Mouse (Mus musculus): Measurements from ENCODE around the gene Tex37. TPM values are rescaled to one million over a fixed set of nuclear protein-coding genes. Genes with fewer than 3 reads are reported as not detected.

The Tex37 gene
- polyA plus RNA-seq, 1 experiment = not detected

GRCm38 (mm10) chr6:70872570-70872969 lies 46.2 kb downstream of the Tex37 start:
- DNase-seq (ENCODE audit: low read depth in 1 of 2, low spot score in 2 of 2) = no peak
- Histone ChIP-seq H3K27ac (ENCODE audit: insufficient read depth, low read length) (no peak overlapping the region; the same call in 1 of the 2 replicates), H3K27me3 (ENCODE audit: control insufficient read depth, insufficient read depth, low read length) (no peaks in the 10 kb centered on the region), H3K4me3 (ENCODE audit: extremely low read depth, insufficient read depth, insufficient read length) (no peak overlapping the region), H3K4me1 (ENCODE audit: control insufficient read depth, insufficient read depth, insufficient read length) (peaks cover 19% of the 10 kb centered on the region; the same call in 1 of the 2 replicates), H3K36me3 (ENCODE audit: control insufficient read depth, insufficient read depth, low read length) (peaks cover 2% of the 10 kb centered on the region; the same call in 1 of the 2 replicates)
- no peak for TF ChIP-seq CTCF (IDR thresholded peaks at IDR 0.05; ENCODE audit: extremely low read depth, insufficient read depth, insufficient read length, insufficient replicate concordance)
- TF ChIP-seq POLR2A (IDR thresholded peaks at IDR 0.05; ENCODE audit: low read depth, low read length) = no peak
- WGBS = 88% methylated on average over 7 of the region's 7 CpGs

- peaks cover 19% of the 10 kb centered on the region; the same call in 1 of the 2 replicates for H3K4me1 ChIP-seq (ENCODE audit: control insufficient read depth, insufficient read depth, insufficient read length)
- no peaks in the 10 kb centered on the region; the same call in 1 of the 2 replicates for H3K36me3 ChIP-seq (ENCODE audit: control insufficient read depth, insufficient read depth, low read length)
- no peaks in the 10 kb centered on the region for H3K27me3 ChIP-seq (ENCODE audit: control insufficient read depth, insufficient read depth, low read length)
- H3K4me3 ChIP-seq (ENCODE audit: extremely low read depth, insufficient read depth, insufficient read length) = peak overlapping the region; percentile 27; the same call in 1 of the 2 replicates
- H3K27ac ChIP-seq (ENCODE audit: insufficient read depth, low read length) = peak overlapping the region; percentile 78
- TF ChIP-seq POLR2A (IDR thresholded peaks at IDR 0.05; ENCODE audit: low read depth, low read length) (no peak), CTCF (IDR thresholded peaks at IDR 0.05; ENCODE audit: extremely low read depth, insufficient read depth, insufficient read length, insufficient replicate concordance) (no peak)
- DNase-seq (ENCODE audit: low read depth in 1 of 2, low spot score in 2 of 2) = peak in 1 of 2 experiments; percentile 70
- 43% methylated on average over 10 of the region's 10 CpGs for WGBS
Observed at GRCm38 (mm10) chr6:70872128-70872527, 46.6 kb downstream of the Tex37 start.

DNA sequence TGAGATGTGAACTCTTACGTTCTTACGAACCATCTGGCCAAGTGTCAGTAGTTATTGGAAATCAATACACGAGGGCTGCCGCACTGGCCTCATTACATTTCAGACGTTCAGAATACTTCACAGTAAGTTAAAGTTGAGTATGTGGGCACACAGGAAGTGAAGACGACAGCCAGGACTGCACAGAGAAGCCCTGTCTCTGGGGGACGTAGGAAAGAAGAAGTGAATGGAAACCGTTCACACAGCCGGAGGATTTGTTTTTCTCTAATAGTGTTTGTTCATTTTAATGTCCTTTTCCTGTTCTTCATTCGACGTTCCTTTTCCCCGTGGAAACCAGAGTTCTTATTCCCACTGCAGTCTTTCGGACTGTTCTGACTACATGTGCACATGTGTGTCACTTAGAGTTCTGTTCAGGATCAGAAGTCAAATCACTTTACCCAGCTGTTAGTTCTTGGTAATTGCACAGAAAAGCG lies 47.2 kb downstream of the Tex37 start:
- 20% methylated on average over 14 of the region's 14 CpGs for WGBS
- H3K27ac ChIP-seq (ENCODE audit: insufficient read depth, low read length) = peak overlapping the region; percentile 78

GRCm38 (mm10) chr6:70867297-70867696 lies 51.4 kb downstream of the Tex37 start:
- Histone ChIP-seq H3K27ac (ENCODE audit: insufficient read depth, low read length) (no peak overlapping the region), H3K36me3 (ENCODE audit: control insufficient read depth, insufficient read depth, low read length) (no peaks in the 10 kb centered on the region), H3K4me1 (ENCODE audit: control insufficient read depth, insufficient read depth, insufficient read length) (peaks cover 25% of the 10 kb centered on the region; the same call in 1 of the 2 replicates), H3K4me3 (ENCODE audit: extremely low read depth, insufficient read depth, insufficient read length) (no peak overlapping the region), H3K27me3 (ENCODE audit: control insufficient read depth, insufficient read depth, low read length) (no peaks in the 10 kb centered on the region)
- 94% methylated on average over 9 of the region's 9 CpGs for WGBS
- DNase-seq (ENCODE audit: low read depth in 1 of 2, low spot score in 2 of 2) = no peak
- no peak for TF ChIP-seq CTCF (IDR thresholded peaks at IDR 0.05; ENCODE audit: extremely low read depth, insufficient read depth, insufficient read length, insufficient replicate concordance)
- no peak for TF ChIP-seq POLR2A (IDR thresholded peaks at IDR 0.05; ENCODE audit: low read depth, low read length)

More for the DNA sequence above, 47.2 kb downstream of the Tex37 start:
- H3K36me3 ChIP-seq (ENCODE audit: control insufficient read depth, insufficient read depth, low read length) = no peaks in the 10 kb centered on the region
- no peaks in the 10 kb centered on the region for H3K27me3 ChIP-seq (ENCODE audit: control insufficient read depth, insufficient read depth, low read length)
- H3K4me3 ChIP-seq (ENCODE audit: extremely low read depth, insufficient read depth, insufficient read length) = no peak overlapping the region
- DNase-seq (ENCODE audit: low read depth in 1 of 2, low spot score in 2 of 2) = peak; percentile 27 to 58
- peaks cover 19% of the 10 kb centered on the region; the same call in 1 of the 2 replicates for H3K4me1 ChIP-seq (ENCODE audit: control insufficient read depth, insufficient read depth, insufficient read length)
- TF ChIP-seq POLR2A (IDR thresholded peaks at IDR 0.05; ENCODE audit: low read depth, low read length) = no peak
- TF ChIP-seq CTCF (IDR thresholded peaks at IDR 0.05; ENCODE audit: extremely low read depth, insufficient read depth, insufficient read length, insufficient replicate concordance) = no peak

GRCm38 (mm10) chr6:70866761-70867160 lies 52.0 kb downstream of the Tex37 start:
- Histone ChIP-seq H3K4me3 (ENCODE audit: extremely low read depth, insufficient read depth, insufficient read length) (no peak overlapping the region), H3K36me3 (ENCODE audit: control insufficient read depth, insufficient read depth, low read length) (no peaks in the 10 kb centered on the region), H3K27ac (ENCODE audit: insufficient read depth, low read length) (no peak overlapping the region), H3K4me1 (ENCODE audit: control insufficient read depth, insufficient read depth, insufficient read length) (peaks cover 25% of the 10 kb centered on the region; the same call in 1 of the 2 replicates), H3K27me3 (ENCODE audit: control insufficient read depth, insufficient read depth, low read length) (no peaks in the 10 kb centered on the region)
- 85% methylated on average over 5 of the region's 5 CpGs for WGBS
- TF ChIP-seq POLR2A (IDR thresholded peaks at IDR 0.05; ENCODE audit: low read depth, low read length) (no peak), CTCF (IDR thresholded peaks at IDR 0.05; ENCODE audit: extremely low read depth, insufficient read depth, insufficient read length, insufficient replicate concordance) (no peak)
- no peak for DNase-seq (ENCODE audit: low read depth in 1 of 2, low spot score in 2 of 2)

- TF ChIP-seq POLR2A (IDR thresholded peaks at IDR 0.05; ENCODE audit: low read depth, low read length) = no peak
- no peak for TF ChIP-seq CTCF (IDR thresholded peaks at IDR 0.05; ENCODE audit: extremely low read depth, insufficient read depth, insufficient read length, insufficient replicate concordance)
- Histone ChIP-seq H3K36me3 (ENCODE audit: control insufficient read depth, insufficient read depth, low read length) (peaks cover 3% of the 10 kb centered on the region), H3K27ac (ENCODE audit: insufficient read depth, low read length) (peak overlapping the region; percentile 63; the same call in 1 of the 2 replicates)
Observed at GRCm38 (mm10) chr6:70864285-70864684, 54.4 kb downstream of the Tex37 start.

More at GRCm38 (mm10) chr6:70864285-70864684, 54.4 kb downstream of the Tex37 start:
- H3K4me3 ChIP-seq (ENCODE audit: extremely low read depth, insufficient read depth, insufficient read length) = no peak overlapping the region
- H3K4me1 ChIP-seq (ENCODE audit: control insufficient read depth, insufficient read depth, insufficient read length) = peaks cover 15% of the 10 kb centered on the region; the same call in 1 of the 2 replicates
- 40% methylated on average over 6 of the region's 6 CpGs for WGBS
- no peaks in the 10 kb centered on the region for H3K27me3 ChIP-seq (ENCODE audit: control insufficient read depth, insufficient read depth, low read length)
- peak in 1 of 2 experiments; percentile 25 for DNase-seq (ENCODE audit: low read depth in 1 of 2, low spot score in 2 of 2)

Other genes starting within 250 kb of the Tex37 start
- 12.7 and 15.1 TPM in 2 replicates for gene Rpia, start 126.7 kb downstream of the Tex37 start, polyA plus RNA-seq (2012; rRNA removed)
- 15.7 and 31.3 TPM in 2 replicates for gene Eif2ak3, start 74.4 kb downstream of the Tex37 start, polyA plus RNA-seq (2012; rRNA removed)
- gene Foxi3, start 37.6 kb upstream of the Tex37 start, polyA plus RNA-seq (2012; rRNA removed) = not detected in 2 replicates
- 2.1 and 2.5 TPM in 2 replicates for gene Thnsl2, start 225.5 kb upstream of the Tex37 start, polyA plus RNA-seq (2012; rRNA removed)